ENCODE assay signal across 13 mouse cellular contexts in the genomic region with DNA sequence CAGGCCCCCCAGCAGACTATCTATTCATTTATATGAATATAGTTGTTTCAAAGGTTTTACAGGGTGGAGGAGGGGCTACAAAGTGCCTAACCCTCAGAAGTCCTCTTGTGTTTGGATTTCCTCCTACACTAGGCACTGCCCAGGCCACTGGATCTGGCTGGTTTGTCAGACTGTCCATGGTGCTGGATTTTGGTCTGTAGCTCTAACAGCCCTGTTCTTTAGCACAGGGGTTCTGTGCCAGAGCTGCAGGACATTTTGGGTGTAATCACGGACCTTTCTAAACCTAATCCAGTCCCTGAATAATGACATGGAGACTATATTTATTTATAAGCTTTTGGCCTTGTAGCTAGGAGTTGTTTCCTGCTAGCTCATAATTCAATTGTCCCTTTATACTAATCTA.
"Had no signal": no experiment of that assay in that cellular context is flagged by ENCODE, and none has a peak within 500 bp of the region (broad histone marks: within the 10 kb centered on the region; RNA-seq: fewer than 3 reads in every experiment).

No protein-coding gene starts in this region.

- H3K4me3 ChIP-seq: limb, embryonic 12.5 days; liver, embryonic 13.5 days; midbrain, embryonic 13.5 days had no signal

- H3K27ac ChIP-seq: limb, embryonic 12.5 days; liver, embryonic 13.5 days; midbrain, embryonic 13.5 days had no signal

- H3K4me1 ChIP-seq: limb, embryonic 12.5 days; liver, embryonic 13.5 days; midbrain, embryonic 13.5 days had no signal

- DNase-seq: kidney, adult 11 months; kidney, postnatal 25 days; layer of hippocampus, adult 9-11 months; layer of hippocampus, postnatal 36 days; liver; liver, embryonic 13.5 days; liver, postnatal 0 days; lung, postnatal 36 days; right cerebral cortex, adult 18-20 months; right cerebral cortex, postnatal 25 days; thymus, postnatal 36 days had no signal
